Mouse (Mus musculus) neural tube, embryonic 12.5 days (tissue): ENCODE results near the gene Apol7a. TPM values are rescaled to one million over a fixed set of nuclear protein-coding genes. Genes with fewer than 3 reads are reported as not detected.
A peak's percentile ranks its signal among the peaks of the same experiment; 100 is the strongest.

Source experiments
- ATAC-seq: fragments of 200-750 bp; cut with Nextera tagmentation; 2 replicates; pipeline ENCODE4 v1.8.0; 2017; ENCODE audit warnings: low read depth, mild to moderate bottlenecking, moderate TSS enrichment, moderate library complexity; ENCODE audit not compliant: low FRiP score
- H3K27ac ChIP-seq: fragments of 300-500 bp; sonication (generic); 2 replicates; pipeline ENCODE4 v1.5.1; 2016
- H3K27me3 ChIP-seq: fragments of 300-500 bp; sonication (generic); replicated peaks from 2 replicates; pipeline ENCODE4 v1.6.1; 2016; ENCODE audit warnings: mild to moderate bottlenecking
- H3K36me3 ChIP-seq: fragments of 300-500 bp; sonication (generic); 2 replicates; pipeline ENCODE4 v1.6.1; 2016; ENCODE audit warnings: mild to moderate bottlenecking
- H3K4me1 ChIP-seq: fragments of 300-500 bp; sonication (generic); 2 replicates; pipeline ENCODE4 v1.6.1; 2016
- H3K4me2 ChIP-seq: fragments of 300-500 bp; sonication (generic); replicated peaks from 2 replicates; pipeline ENCODE4 v1.6.1; 2016; ENCODE audit warnings: mild to moderate bottlenecking
- H3K4me3 ChIP-seq: fragments of 300-500 bp; sonication (generic); 2 replicates; pipeline ENCODE4 v1.5.1; 2016
- H3K9ac ChIP-seq: fragments of 300-500 bp; sonication (generic); 2 replicates; pipeline ENCODE4 v1.6.1; 2016; ENCODE audit warnings: mild to moderate bottlenecking
- H3K9me3 ChIP-seq: fragments of 300-500 bp; sonication (generic); 2 replicates; pipeline ENCODE4 v1.6.1; 2016; ENCODE audit warnings: mild to moderate bottlenecking
- WGBS: fragments of 180-500 bp; shearing (Covaris S2); methylation state at CpG from one replicate; pipeline ENCODE4 v1.1.7; 2016; 5-methylcytosine and 5-hydroxymethylcytosine counted together
- polyA plus RNA-seq: library from polyadenylated mRNA; unstranded; fragments of >200 nt; fragmentation: Nextera tagmentation; extraction: Ambion mirVana; gene quantifications from 2 replicates; pipeline ENCODE4 v1.2.1, GENCODE M21; 2016

Gene Apol7a
- polyA plus RNA-seq, 1 experiment from 2014 or later: not detected

DNA sequence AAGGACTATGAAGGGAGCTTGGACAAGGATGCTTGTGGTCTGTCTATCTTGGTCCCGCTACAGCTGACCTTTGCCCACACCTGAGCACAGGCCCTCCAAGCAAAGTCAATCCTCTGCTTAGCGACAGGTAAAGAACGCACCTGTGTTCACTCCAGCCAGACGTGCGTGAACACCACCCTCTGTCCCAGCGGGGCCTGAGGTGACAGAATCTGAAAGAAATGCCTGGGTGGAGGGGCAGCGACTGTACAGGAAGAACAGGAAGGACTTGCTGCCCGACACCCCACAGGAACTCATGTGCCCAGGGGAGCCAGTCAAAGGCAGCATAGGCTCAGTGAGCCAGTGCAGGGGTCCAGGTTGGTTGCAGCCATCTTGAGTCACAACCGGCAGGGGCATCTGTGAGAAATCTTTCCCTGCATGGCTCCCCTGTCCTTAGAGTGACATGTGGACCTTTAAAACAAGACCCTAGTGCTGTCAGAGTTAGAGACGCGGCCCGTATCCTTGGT is 30.0 kb downstream of the Apol7a start:
- Histone ChIP-seq H3K27ac (no peak overlapping the region), H3K4me3 (no peak overlapping the region), H3K9me3 (no peaks in the 10 kb centered on the region), H3K4me2 (peak overlapping the region; percentile 33; the same call in 1 of the 2 replicates), H3K4me1 (peaks cover 19% of the 10 kb centered on the region; the same call in 1 of the 2 replicates), H3K27me3 (no peaks in the 10 kb centered on the region), H3K9ac (no peak overlapping the region), H3K36me3 (no peaks in the 10 kb centered on the region)
- ATAC-seq: no peak
- WGBS: 93% methylated on average over 12 of the region's 12 CpGs

- Histone ChIP-seq H3K4me3 (no peak overlapping the region), H3K27ac (no peak overlapping the region), H3K9me3 (no peaks in the 10 kb centered on the region), H3K36me3 (no peaks in the 10 kb centered on the region), H3K27me3 (no peaks in the 10 kb centered on the region), H3K4me1 (peaks cover 21% of the 10 kb centered on the region; the same call in 1 of the 2 replicates), H3K4me2 (peak overlapping the region; percentile 33; the same call in 1 of the 2 replicates), H3K9ac (no peak overlapping the region)
- 1% methylated on average over 13 of the region's 13 CpGs for WGBS
- ATAC-seq: 0 out of 2 replicates have a peak, but pooled peaks have one; percentile 26
Observed at GRCm38 (mm10) chr15:77368148-77368547, 30.8 kb downstream of the Apol7a start.

DNA sequence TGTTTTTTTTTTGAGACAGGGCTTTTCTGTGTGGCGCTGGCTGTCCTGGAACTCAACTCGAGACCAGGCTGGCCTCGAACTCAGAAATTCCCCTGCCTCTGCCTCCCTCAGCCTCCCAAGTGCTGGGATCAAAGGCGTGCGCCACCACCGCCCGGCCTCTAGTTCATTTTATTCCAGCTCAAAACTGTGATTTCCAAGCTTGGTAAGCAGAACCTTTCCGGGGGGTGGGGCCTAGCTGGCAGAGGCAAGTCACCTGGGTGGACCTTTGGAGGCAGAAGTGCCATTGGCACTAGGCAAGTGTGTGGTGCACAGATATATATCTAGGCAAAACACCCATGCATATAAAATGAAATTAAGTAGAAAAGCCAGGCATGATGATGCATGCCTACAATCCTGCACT is 31.4 kb downstream of the Apol7a start:
- H3K4me1 ChIP-seq: peaks cover 21% of the 10 kb centered on the region; the same call in 1 of the 2 replicates
- WGBS: 45% methylated on average over 8 of the region's 8 CpGs
- H3K36me3 ChIP-seq: no peaks in the 10 kb centered on the region
- no peak overlapping the region for H3K9ac ChIP-seq
- H3K4me3 ChIP-seq: no peak overlapping the region
- H3K4me2 ChIP-seq: no peak overlapping the region
- no peaks in the 10 kb centered on the region for H3K9me3 ChIP-seq
- H3K27ac ChIP-seq: 0 out of 2 replicates have a peak overlapping the region, but pooled peaks have one; percentile 26
- peak; percentile 21; the same call in 1 of the 2 replicates for ATAC-seq
- no peaks in the 10 kb centered on the region for H3K27me3 ChIP-seq

- WGBS: 2% methylated on average over 26 of the region's 26 CpGs
Observed at GRCm38 (mm10) chr15:77366706-77367484, 32.0 kb downstream of the Apol7a start.

DNA sequence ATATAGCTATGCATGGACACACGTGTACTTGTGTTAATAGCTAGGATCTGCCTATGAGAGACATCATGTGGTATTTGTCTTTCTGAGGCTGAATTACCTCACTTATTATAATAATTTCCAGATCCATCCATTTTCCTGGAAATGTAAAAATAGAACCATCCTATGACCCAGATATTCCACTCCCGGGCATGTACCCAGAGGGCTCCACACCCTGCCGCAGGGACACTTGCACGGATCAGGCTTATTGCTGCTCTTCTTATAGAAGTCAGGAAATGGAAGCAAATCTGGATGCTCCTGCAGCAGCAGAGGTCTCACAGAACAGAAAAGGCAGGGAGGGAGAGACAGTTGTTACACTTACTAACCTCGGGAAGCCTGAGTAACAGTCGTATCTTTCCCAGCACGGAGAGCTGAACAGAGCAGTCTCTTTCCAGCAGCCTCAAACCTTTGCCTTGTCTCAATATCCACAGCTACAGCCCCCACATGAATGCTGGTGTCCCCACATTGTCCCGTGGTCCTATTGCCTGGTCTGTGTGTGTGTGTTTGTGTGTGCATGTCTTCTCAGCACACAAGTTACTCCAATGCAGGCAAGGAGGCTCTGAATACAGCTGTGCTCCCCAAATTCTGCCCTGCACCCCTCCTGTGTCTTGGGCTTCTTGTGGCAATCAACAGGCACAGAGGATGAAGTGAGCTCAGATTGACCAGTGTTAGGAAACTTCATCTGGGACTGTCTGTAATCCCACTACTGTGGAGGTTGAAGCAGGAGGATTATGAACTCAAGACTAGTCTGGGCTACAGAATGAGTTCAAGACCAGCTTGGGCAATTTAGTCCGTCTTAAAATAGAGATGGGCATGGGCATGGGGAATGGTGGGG is 33.0 kb downstream of the Apol7a start:
- H3K9me3 ChIP-seq: no peaks in the 10 kb centered on the region
- H3K36me3 ChIP-seq: no peaks in the 10 kb centered on the region
- H3K9ac ChIP-seq: no peak overlapping the region
- peaks cover 24% of the 10 kb centered on the region; the same call in 1 of the 2 replicates for H3K4me1 ChIP-seq
- ATAC-seq: no peak
- H3K27me3 ChIP-seq: no peaks in the 10 kb centered on the region
- 65% methylated on average over 9 of the region's 9 CpGs for WGBS
- H3K4me3 ChIP-seq: no peak overlapping the region
- 0 out of 2 replicates have a peak overlapping the region, but pooled peaks have one; percentile 21 for H3K27ac ChIP-seq
- peak overlapping the region; percentile 61 for H3K4me2 ChIP-seq

More at GRCm38 (mm10) chr15:77366706-77367484, 32.0 kb downstream of the Apol7a start:
- Histone ChIP-seq H3K4me1 (peaks cover 21% of the 10 kb centered on the region; the same call in 1 of the 2 replicates), H3K36me3 (no peaks in the 10 kb centered on the region), H3K4me3 (peak overlapping the region; percentile 22), H3K9me3 (no peaks in the 10 kb centered on the region), H3K4me2 (peak overlapping the region; percentile 61), H3K27me3 (no peaks in the 10 kb centered on the region), H3K27ac (peak overlapping the region; percentile 74), H3K9ac (peak overlapping the region; percentile 51)
- peak; percentile 61; the same call in 1 of the 2 replicates for ATAC-seq

DNA sequence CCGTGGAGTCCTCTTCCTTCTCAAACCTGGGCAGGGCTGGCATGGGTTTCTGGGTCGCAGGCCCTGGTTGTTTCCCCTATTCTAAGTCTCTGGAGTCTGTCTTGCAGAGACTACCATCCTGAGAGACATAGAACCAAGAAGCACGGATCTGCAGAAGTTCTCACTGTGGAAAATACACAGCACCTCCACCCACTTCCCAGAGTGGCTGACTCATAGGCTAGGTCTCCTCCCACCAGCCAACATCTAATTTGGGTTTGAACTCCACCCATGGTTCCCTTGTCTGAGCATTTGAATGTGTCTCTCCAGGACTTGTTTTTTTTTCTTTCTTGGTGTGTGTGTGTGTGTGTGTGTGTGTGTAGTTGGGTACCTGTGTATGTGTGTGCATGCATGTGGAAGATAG is 34.9 kb downstream of the Apol7a start:
- Histone ChIP-seq H3K27me3 (no peaks in the 10 kb centered on the region), H3K36me3 (no peaks in the 10 kb centered on the region), H3K27ac (no peak overlapping the region), H3K4me1 (peaks cover 31% of the 10 kb centered on the region), H3K4me3 (no peak overlapping the region), H3K4me2 (no peak overlapping the region), H3K9me3 (no peaks in the 10 kb centered on the region), H3K9ac (no peak overlapping the region)
- no peak for ATAC-seq
- WGBS: 73% methylated on average over 3 of the region's 3 CpGs

DNA sequence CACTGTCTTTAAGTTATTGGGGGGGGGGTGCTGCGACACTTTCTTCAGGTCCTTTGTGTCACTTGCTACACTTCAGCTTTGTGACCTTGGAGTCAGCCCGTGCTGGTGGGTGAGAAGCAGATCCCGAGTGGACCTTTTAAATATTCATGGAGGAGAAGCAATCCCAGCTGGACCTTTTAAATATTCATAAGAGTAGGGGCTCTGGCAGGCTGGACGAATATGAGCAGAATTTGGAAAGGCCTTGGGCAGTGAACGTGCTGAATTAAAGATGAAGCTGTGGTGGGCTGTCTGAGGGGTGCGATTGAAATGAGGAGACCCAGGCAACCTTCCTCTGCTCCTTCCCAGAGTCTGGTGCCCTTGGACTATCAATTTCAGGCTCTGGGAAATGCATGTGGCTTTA is 35.3 kb downstream of the Apol7a start:
- Histone ChIP-seq H3K9me3 (no peaks in the 10 kb centered on the region), H3K27me3 (no peaks in the 10 kb centered on the region), H3K27ac (no peak overlapping the region), H3K4me3 (no peak overlapping the region), H3K4me1 (peaks cover 31% of the 10 kb centered on the region), H3K4me2 (no peak overlapping the region), H3K9ac (no peak overlapping the region), H3K36me3 (no peaks in the 10 kb centered on the region)
- 23% methylated on average over 6 of the region's 6 CpGs for WGBS
- ATAC-seq: no peak

DNA sequence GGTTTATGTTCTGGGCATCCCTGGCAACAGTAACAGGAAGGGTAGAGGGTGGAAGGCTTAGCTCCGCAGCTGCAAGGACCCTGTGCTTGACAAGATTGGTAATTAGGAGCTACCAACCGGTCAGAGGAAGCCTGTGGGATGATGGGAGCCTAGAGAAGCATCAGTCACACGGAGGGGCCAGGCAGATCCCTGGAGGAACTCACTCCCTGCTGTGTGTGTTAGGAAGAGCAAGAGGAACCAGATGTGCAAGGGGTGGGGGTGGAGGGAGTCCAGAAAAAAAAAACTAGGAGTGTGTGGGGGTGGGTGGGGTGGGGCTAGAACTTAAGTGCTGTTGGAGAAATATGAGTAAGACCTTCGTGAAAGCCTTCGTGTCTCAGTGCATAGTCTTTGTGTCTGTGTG is 36.0 kb downstream of the Apol7a start:
- Histone ChIP-seq H3K27me3 (no peaks in the 10 kb centered on the region), H3K4me1 (peaks cover 27% of the 10 kb centered on the region), H3K4me3 (no peak overlapping the region), H3K36me3 (no peaks in the 10 kb centered on the region), H3K9ac (no peak overlapping the region), H3K4me2 (no peak overlapping the region), H3K27ac (no peak overlapping the region), H3K9me3 (no peaks in the 10 kb centered on the region)
- 31% methylated on average over 5 of the region's 5 CpGs for WGBS
- ATAC-seq: no peak

- no peak overlapping the region for H3K9ac ChIP-seq
- H3K27ac ChIP-seq: no peak overlapping the region
- no peaks in the 10 kb centered on the region for H3K9me3 ChIP-seq
- H3K4me2 ChIP-seq: no peak overlapping the region
- 93% methylated on average over 8 of the region's 8 CpGs for WGBS
- H3K4me3 ChIP-seq: no peak overlapping the region
- ATAC-seq: no peak
- H3K36me3 ChIP-seq: no peaks in the 10 kb centered on the region
- H3K4me1 ChIP-seq: peaks cover 35% of the 10 kb centered on the region
- no peaks in the 10 kb centered on the region for H3K27me3 ChIP-seq
Observed at GRCm38 (mm10) chr15:77359905-77360304, 39.0 kb downstream of the Apol7a start.

DNA sequence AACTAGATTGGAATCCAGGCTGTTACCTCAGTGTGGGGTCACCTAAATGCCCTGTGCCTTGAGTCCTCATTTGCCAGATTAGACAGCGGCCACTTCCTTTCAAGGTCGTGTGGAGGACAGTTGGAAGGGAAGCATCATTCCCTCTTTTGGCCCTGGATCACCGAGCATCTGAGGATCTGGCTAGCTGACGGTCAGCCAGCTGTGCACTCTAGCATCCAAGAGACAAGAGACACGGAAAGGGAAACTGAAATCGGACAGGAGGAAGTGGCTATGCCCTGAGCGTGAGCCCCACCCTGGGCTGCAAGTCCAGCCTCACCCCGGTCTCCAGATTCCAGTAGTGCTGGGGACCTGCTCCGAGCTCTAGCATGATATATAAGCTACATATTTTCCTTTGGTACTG is 39.4 kb downstream of the Apol7a start:
- no peaks in the 10 kb centered on the region for H3K9me3 ChIP-seq
- H3K27me3 ChIP-seq: no peaks in the 10 kb centered on the region
- H3K27ac ChIP-seq: no peak overlapping the region
- 71% methylated on average over 9 of the region's 9 CpGs for WGBS
- H3K4me1 ChIP-seq: peaks cover 40% of the 10 kb centered on the region
- no peak overlapping the region for H3K4me2 ChIP-seq
- no peak for ATAC-seq
- H3K36me3 ChIP-seq: no peaks in the 10 kb centered on the region
- 0 out of 2 replicates have a peak overlapping the region, but pooled peaks have one; percentile 47 for H3K9ac ChIP-seq
- no peak overlapping the region for H3K4me3 ChIP-seq

- peak; percentile 22; the same call in 1 of the 2 replicates for ATAC-seq
- H3K27ac ChIP-seq: 0 out of 2 replicates have a peak overlapping the region, but pooled peaks have one; percentile 3
- H3K4me1 ChIP-seq: peaks cover 42% of the 10 kb centered on the region
- H3K9ac ChIP-seq: peak overlapping the region; percentile 47
- no peaks in the 10 kb centered on the region for H3K9me3 ChIP-seq
- WGBS: 14% methylated on average over 6 of the region's 6 CpGs
- H3K27me3 ChIP-seq: no peaks in the 10 kb centered on the region
- 0 out of 2 replicates have a peak overlapping the region, but pooled peaks have one; percentile 27 for H3K4me3 ChIP-seq
- H3K36me3 ChIP-seq: no peaks in the 10 kb centered on the region
- H3K4me2 ChIP-seq: peak overlapping the region; percentile 57
Observed at GRCm38 (mm10) chr15:77359084-77359483, 39.8 kb downstream of the Apol7a start.
